Mouse (Mus musculus) midbrain, embryonic 15.5 days (tissue): ENCODE results near the gene Timp3. TPM values are rescaled to one million over a fixed set of nuclear protein-coding genes. Genes with fewer than 3 reads are reported as not detected.

Experiments
- polyA plus RNA-seq: library from polyadenylated mRNA; unstranded; fragments of >200 nt; fragmentation: Nextera tagmentation; extraction: Ambion mirVana; gene quantifications from 2 replicates; pipeline ENCODE4 v1.2.1, GENCODE M21; 2015

Gene Timp3
- polyA plus RNA-seq, 1 experiment from 2014 or later = 31.1 TPM

Other genes with a start within 250 kb of the Timp3 start
- gene Syn3, start 198.5 kb downstream of the Timp3 start, polyA plus RNA-seq = 26.0 and 31.7 TPM in 2 replicates